ENCODE assay signal across 8 mouse cellular contexts in the genomic region with DNA sequence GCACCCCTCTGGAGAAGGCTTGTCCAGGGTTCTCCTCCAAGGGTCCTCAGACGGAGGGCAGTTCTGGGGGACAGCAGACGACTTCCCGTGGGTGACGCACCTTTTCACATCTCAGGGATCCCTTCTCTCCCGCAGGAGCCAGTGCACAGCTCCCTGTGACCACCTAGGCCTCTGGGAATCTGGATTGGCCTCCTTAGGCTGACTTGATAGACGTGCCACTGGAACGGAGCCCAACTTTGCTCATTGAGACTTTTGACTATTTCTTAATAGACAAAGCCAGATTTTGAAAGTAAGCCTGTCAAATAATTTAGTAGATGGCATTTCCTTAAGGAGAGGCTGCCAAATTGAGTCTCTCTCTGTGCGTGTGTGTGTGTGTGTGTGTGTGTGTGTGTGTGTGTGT. TPM values are rescaled to one million over a fixed set of nuclear protein-coding genes. Genes with fewer than 3 reads are reported as not detected.
DNase-seq lines count a peak whose midpoint lies in the region; ATAC-seq lines count a peak whose summit lies in the region.

No protein-coding gene starts in this region.

- peaks cover 25% of the 10 kb centered on the region for H3K4me1 ChIP-seq in hindbrain, embryonic 15.5 days (replicated peaks)
- H3K4me1 ChIP-seq in liver, embryonic 13.5 days (replicated peaks), result 0 out of 2 replicates have a peak, but pooled peaks cover 4% of the 10 kb centered on the region
- H3K4me1 ChIP-seq in stomach, embryonic 16.5 days (ENCODE audit: control insufficient read depth, insufficient read depth, low read length), result peaks cover 7% of the 10 kb centered on the region; the same call in 1 of the 2 replicates

- ATAC-seq in hindbrain, embryonic 15.5 days (ENCODE audit: low FRiP score, low read depth), result no peak
- ATAC-seq in liver, embryonic 13.5 days (ENCODE audit: low read depth), result no peak
- no peak for ATAC-seq in stomach, embryonic 16.5 days (ENCODE audit: insufficient read depth, low FRiP score)

- peak overlapping the region; percentile 81 for H3K4me2 ChIP-seq in hindbrain, embryonic 15.5 days
- H3K4me2 ChIP-seq in liver, embryonic 13.5 days, result peak overlapping the region; percentile 65; the same call in 1 of the 2 replicates
- H3K4me2 ChIP-seq in stomach, embryonic 16.5 days (ENCODE audit: low read depth, low read length), result peak overlapping the region; percentile 79

- no peak overlapping the region for H3K27ac ChIP-seq in hindbrain, embryonic 15.5 days (replicated peaks)
- no peak overlapping the region for H3K27ac ChIP-seq in liver, embryonic 13.5 days
- H3K27ac ChIP-seq in stomach, embryonic 16.5 days (ENCODE audit: low read length), result no peak overlapping the region

- H3K4me3 ChIP-seq in hindbrain, embryonic 15.5 days, result peak overlapping the region; percentile 62
- peak overlapping the region; percentile 53 for H3K4me3 ChIP-seq in liver, embryonic 13.5 days (replicated peaks)
- H3K4me3 ChIP-seq in stomach, embryonic 16.5 days (replicated peaks; ENCODE audit: low read length), result peak overlapping the region; percentile 64

- peaks cover 7% of the 10 kb centered on the region; the same call in 1 of the 2 replicates for H3K27me3 ChIP-seq in hindbrain, embryonic 15.5 days
- H3K27me3 ChIP-seq in liver, embryonic 13.5 days, result peaks cover 41% of the 10 kb centered on the region
- H3K27me3 ChIP-seq in stomach, embryonic 16.5 days (ENCODE audit: control insufficient read depth, insufficient read depth, low read length), result peaks cover 8% of the 10 kb centered on the region; the same call in 1 of the 2 replicates

- peak; percentile 54 for DNase-seq in retina, postnatal 1 day
- DNase-seq in retina, embryonic 14.5 days (ENCODE audit: low spot score), result no peak
- DNase-seq in liver, embryonic 13.5 days, result no peak
- DNase-seq in embryo, embryonic 10 days (ENCODE audit: low spot score), result no peak
- DNase-seq in thymus, adult 18-20 months, result no peak
- no peak for DNase-seq in right cerebral cortex, adult 18-20 months

- no peaks in the 10 kb centered on the region for H3K9me3 ChIP-seq in hindbrain, embryonic 15.5 days
- no peaks in the 10 kb centered on the region for H3K9me3 ChIP-seq in liver, embryonic 13.5 days (replicated peaks)
- H3K9me3 ChIP-seq in stomach, embryonic 16.5 days (replicated peaks; ENCODE audit: control insufficient read depth, low read length), result no peaks in the 10 kb centered on the region

- H3K36me3 ChIP-seq in hindbrain, embryonic 15.5 days, result no peaks in the 10 kb centered on the region
- H3K36me3 ChIP-seq in liver, embryonic 13.5 days, result no peaks in the 10 kb centered on the region
- H3K36me3 ChIP-seq in stomach, embryonic 16.5 days (ENCODE audit: control insufficient read depth, insufficient read depth, low read length), result no peaks in the 10 kb centered on the region

- 37% methylated on average over 8 of the region's 8 CpGs for WGBS in hindbrain, embryonic 15.5 days
- 44% methylated on average over 8 of the region's 8 CpGs for WGBS in liver, embryonic 13.5 days (ENCODE audit: insufficient replicate concordance)
- 30% methylated on average over 8 of the region's 8 CpGs for WGBS in stomach, embryonic 16.5 days

- peak overlapping the region; percentile 55; the same call in 1 of the 2 replicates for H3K9ac ChIP-seq in hindbrain, embryonic 15.5 days
- H3K9ac ChIP-seq in liver, embryonic 13.5 days, result no peak overlapping the region
- H3K9ac ChIP-seq in stomach, embryonic 16.5 days (ENCODE audit: low read length), result peak overlapping the region; percentile 73

RNA-seq across cellular contexts. Expression of gene Shisa2, which starts 1.6 kb away (rescaled TPM):
- 5.4 and 5.6 TPM in 2 replicates for polyA plus RNA-seq in hindbrain, embryonic 15.5 days (2015; fragmentation: Nextera tagmentation; extraction: Ambion mirVana)
- 0.83 and 0.90 TPM in 2 replicates for polyA plus RNA-seq in liver, embryonic 13.5 days (2015; fragmentation: Nextera tagmentation; extraction: Ambion mirVana)
- 3.7 and 5.4 TPM in 2 replicates for polyA plus RNA-seq in stomach, embryonic 16.5 days (2015; fragmentation: Nextera tagmentation; extraction: Ambion mirVana)

RNA-seq across cellular contexts. Expression of gene Cdadc1, which starts 29.0 kb away (rescaled TPM):
- 30.1 and 32.4 TPM in 2 replicates for polyA plus RNA-seq in hindbrain, embryonic 15.5 days (2015; fragmentation: Nextera tagmentation; extraction: Ambion mirVana)
- polyA plus RNA-seq in liver, embryonic 13.5 days (2015; fragmentation: Nextera tagmentation; extraction: Ambion mirVana), result 17.3 and 19.6 TPM in 2 replicates
- polyA plus RNA-seq in stomach, embryonic 16.5 days (2015; fragmentation: Nextera tagmentation; extraction: Ambion mirVana), result 31.0 and 37.3 TPM in 2 replicates
